Mouse (Mus musculus) embryonic facial prominence, embryonic 12.5 days (tissue): ENCODE data around the gene Atp11b. TPM values are rescaled to one million over a fixed set of nuclear protein-coding genes. Genes with fewer than 3 reads are reported as not detected.
A peak's percentile ranks its signal among the peaks of the same experiment; 100 is the strongest.

ENCODE experiments used
- ATAC-seq: fragments of 200-750 bp; cut with Nextera tagmentation; 2 replicates; pipeline ENCODE4 v1.8.0; 2017; ENCODE audit not compliant: insufficient number of reproducible peaks, insufficient read depth, low FRiP score, low TSS enrichment
- H3K27ac ChIP-seq: fragments of 300-500 bp; sonication (generic); 2 replicates; pipeline ENCODE4 v1.5.1; 2016; ENCODE audit warnings: mild to moderate bottlenecking
- H3K27me3 ChIP-seq: fragments of 300-500 bp; sonication (generic); 2 replicates; pipeline ENCODE4 v1.6.1; 2016; ENCODE audit warnings: mild to moderate bottlenecking, moderate library complexity
- H3K36me3 ChIP-seq: fragments of 300-500 bp; sonication (generic); 2 replicates; pipeline ENCODE4 v1.6.1; 2016; ENCODE audit warnings: mild to moderate bottlenecking
- H3K4me1 ChIP-seq: fragments of 300-500 bp; sonication (generic); 2 replicates; pipeline ENCODE4 v1.6.1; 2016
- H3K4me2 ChIP-seq: fragments of 300-500 bp; sonication (generic); replicated peaks from 2 replicates; pipeline ENCODE4 v1.6.1; 2016; ENCODE audit warnings: mild to moderate bottlenecking, moderate library complexity
- H3K4me3 ChIP-seq: fragments of 300-500 bp; sonication (generic); 2 replicates; pipeline ENCODE4 v1.5.1; 2016; ENCODE audit warnings: mild to moderate bottlenecking
- H3K9ac ChIP-seq: fragments of 300-500 bp; sonication (generic); 2 replicates; pipeline ENCODE4 v1.6.1; 2016; ENCODE audit warnings: mild to moderate bottlenecking, moderate library complexity
- H3K9me3 ChIP-seq: fragments of 300-500 bp; sonication (generic); 2 replicates; pipeline ENCODE4 v1.6.1; 2016; ENCODE audit warnings: mild to moderate bottlenecking, moderate library complexity
- WGBS: fragments of 180-500 bp; shearing (Covaris S2); methylation state at CpG from one replicate; pipeline ENCODE4 v1.1.7; 2016; 5-methylcytosine and 5-hydroxymethylcytosine counted together
- polyA plus RNA-seq: library from polyadenylated mRNA; unstranded; fragments of >200 nt; fragmentation: Nextera tagmentation; extraction: Ambion mirVana; gene quantifications from 2 replicates; pipeline ENCODE4 v1.2.1, GENCODE M21; 2016

Gene Atp11b
- 37.1 and 38.3 TPM in 2 replicates for polyA plus RNA-seq

DNA sequence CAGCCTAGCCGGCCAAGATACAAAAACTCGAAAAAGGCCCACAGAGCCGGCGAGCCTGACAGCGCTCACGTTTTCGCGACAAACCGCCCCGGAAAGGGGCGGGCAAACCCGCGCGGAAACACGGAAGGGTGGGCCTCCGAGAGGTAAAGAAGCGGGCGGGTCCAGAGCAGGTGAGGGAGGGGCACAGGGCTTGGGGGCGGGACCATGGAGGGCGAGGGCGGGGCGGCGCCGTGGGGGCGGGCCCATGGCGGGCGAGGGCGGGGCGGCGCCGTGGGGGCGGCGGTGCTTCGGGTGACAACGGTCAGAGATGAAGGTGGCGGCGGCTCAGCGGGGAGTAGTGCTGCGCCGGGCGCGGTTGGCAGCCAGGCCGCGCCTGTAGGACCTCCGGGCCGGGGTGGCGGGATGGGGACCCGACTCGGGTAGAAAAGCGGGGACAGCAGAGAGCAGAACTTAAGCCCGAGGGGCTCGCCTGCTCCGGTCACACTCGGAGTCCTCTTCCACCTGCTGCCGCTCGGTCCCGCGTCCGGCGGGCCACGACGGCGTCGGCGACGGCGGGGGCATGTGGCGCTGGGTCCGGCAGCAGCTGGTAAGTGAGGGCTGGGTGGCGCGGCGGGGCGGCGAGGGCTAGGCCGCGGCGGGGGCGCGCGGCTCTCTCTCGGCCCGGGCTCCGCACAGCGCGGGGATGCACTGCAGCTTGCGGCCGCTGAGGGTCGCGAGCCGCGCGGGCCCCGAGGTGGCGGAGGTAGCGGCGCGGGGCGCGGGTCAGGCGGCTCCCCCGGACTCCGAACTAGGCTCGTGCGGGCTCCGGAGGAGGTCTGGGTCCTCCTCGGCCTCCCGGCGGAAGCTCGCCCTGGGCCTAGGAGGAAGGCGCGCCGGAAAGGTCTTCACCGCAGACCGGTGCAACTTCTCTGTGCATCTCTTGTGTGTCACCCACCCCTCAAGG is at the start of gene Atp11b:
Gene Atp11b (plus strand): TSS at position 282 of the 943 bp plus-strand sequence.
- Histone ChIP-seq H3K4me2 (peak within 1 kb of the TSS; percentile 55), H3K4me3 (peak within 1 kb of the TSS; percentile 85), H3K9ac (peak within 1 kb of the TSS; percentile 86), H3K36me3 (no peaks in the 10 kb centered on the region), H3K27me3 (no peaks in the 10 kb centered on the region), H3K27ac (peak within 1 kb of the TSS; percentile 93), H3K4me1 (peaks cover 4% of the 10 kb centered on the region; the same call in 1 of the 2 replicates), H3K9me3 (no peaks in the 10 kb centered on the region)
- ATAC-seq, result peak; percentile 93
- WGBS, result under 1% methylated on average over 96 of the region's 114 CpGs

DNA sequence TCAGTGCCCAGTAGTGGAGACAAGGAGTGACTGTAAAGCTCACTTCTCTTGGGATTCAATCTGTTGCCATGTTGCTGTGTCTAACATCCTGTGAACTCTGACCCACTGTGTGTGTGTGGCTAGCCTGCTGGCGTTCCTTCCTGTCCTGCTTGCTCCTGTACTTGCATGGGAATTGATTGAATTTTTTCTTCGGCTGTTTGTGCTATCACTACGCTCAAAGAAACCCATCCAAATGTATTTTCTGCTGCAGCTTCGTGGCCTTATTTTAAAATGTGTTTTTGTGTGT is 49.6 kb upstream of the Atp11b start:
- WGBS, result 72% methylated on average over 4 of the region's 4 CpGs
- ATAC-seq, result no peak
- H3K9me3 ChIP-seq, result no peaks in the 10 kb centered on the region
- no peaks in the 10 kb centered on the region for H3K4me1 ChIP-seq
- H3K4me3 ChIP-seq, result no peak overlapping the region
- H3K27ac ChIP-seq, result no peak overlapping the region
- H3K27me3 ChIP-seq, result no peaks in the 10 kb centered on the region
- H3K9ac ChIP-seq, result no peak overlapping the region
- no peak overlapping the region for H3K4me2 ChIP-seq
- no peaks in the 10 kb centered on the region for H3K36me3 ChIP-seq

DNA sequence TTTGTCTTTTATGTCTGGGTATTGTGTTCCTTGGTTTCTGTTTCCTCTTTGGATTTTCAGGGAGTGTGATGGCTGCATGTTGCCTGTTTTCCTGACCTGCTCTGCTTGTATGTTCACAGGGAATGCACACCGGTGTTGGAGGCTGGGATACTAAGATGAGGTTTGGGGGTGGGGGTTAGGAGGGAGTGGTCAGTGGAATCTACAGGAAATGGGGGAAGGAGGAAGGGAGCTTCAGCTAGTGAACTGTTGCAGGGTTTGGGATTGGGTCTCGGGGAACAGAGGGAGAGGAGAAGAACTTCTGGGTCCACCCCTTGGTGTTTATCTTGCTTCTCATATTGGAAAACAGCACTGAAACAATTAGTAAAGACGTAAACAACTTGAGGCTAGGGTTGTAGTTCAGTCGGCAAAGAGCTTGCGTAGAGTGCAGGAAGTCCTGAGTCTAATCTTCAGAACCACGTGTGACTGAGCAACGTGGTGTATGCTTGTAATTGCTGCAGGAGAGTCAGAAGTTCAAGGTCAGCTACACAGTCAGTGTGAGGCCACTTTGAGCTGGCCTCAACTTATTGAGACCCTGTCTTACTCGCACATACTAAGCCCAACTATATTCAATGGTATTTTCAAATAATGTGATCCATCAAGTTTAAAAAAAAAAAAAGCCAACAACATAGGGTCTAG is 34.2 kb upstream of the Atp11b start:
- H3K9ac ChIP-seq, result no peak overlapping the region
- no peaks in the 10 kb centered on the region for H3K9me3 ChIP-seq
- H3K4me3 ChIP-seq, result no peak overlapping the region
- H3K4me2 ChIP-seq, result no peak overlapping the region
- ATAC-seq, result no peak
- WGBS, result 75% methylated on average over 8 of the region's 8 CpGs
- H3K36me3 ChIP-seq, result no peaks in the 10 kb centered on the region
- no peak overlapping the region for H3K27ac ChIP-seq
- no peaks in the 10 kb centered on the region for H3K4me1 ChIP-seq
- H3K27me3 ChIP-seq, result no peaks in the 10 kb centered on the region

DNA sequence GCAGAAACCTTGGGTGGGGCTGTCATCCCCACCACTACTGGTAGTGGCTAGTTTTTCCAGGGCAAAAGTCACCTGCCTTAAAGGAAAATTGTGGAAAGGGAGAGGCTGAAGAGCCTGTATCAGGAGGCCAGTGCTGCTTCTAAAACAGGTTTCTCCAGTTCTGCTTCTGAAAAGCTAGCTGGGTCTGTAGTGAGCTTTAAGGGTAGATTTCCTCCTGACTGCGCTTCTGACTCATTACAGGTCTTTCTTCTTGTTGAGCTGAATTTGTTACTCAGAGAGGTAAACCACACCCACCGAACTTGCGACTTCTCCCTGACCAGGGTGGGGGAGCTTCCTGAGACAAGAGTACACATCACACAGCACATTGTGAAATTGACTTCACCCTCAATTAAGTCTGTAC is 33.1 kb upstream of the Atp11b start:
- H3K4me1 ChIP-seq, result no peaks in the 10 kb centered on the region
- no peak overlapping the region for H3K9ac ChIP-seq
- WGBS, result 65% methylated on average over 3 of the region's 3 CpGs
- H3K4me3 ChIP-seq, result no peak overlapping the region
- ATAC-seq, result no peak
- no peaks in the 10 kb centered on the region for H3K36me3 ChIP-seq
- H3K9me3 ChIP-seq, result no peaks in the 10 kb centered on the region
- H3K27me3 ChIP-seq, result no peaks in the 10 kb centered on the region
- no peak overlapping the region for H3K4me2 ChIP-seq
- no peak overlapping the region for H3K27ac ChIP-seq

DNA sequence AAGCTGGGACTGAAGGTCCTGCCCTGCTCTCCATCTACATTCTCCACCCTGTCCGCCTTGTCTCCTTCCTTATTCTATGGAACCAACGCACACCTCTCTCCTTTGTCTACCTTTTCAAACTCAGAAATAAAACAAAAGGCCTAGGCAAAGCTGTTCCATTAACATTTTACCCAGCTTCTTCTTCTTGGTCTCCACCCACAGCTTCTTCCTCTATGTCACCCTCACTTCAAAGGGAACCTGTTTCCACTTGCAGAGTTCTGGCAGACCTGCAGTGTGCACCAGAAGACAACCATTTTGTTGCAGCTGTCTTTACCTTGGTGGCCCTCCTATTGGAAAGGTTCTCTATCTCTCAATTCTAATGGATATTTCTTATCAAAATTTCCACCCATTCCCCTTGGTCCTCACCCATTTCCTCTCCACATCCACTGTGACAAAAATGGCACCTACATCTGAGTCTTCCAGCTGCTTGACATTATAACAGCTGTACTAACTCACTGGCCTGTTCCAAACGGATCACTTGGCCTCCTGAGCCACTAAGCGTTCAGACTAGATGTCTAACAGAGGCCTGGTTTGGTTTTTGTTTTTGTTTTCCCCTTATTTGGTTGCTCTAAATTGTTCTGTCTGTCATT is 32.0 kb upstream of the Atp11b start:
- Histone ChIP-seq H3K4me1 (no peaks in the 10 kb centered on the region), H3K27me3 (no peaks in the 10 kb centered on the region), H3K9ac (no peak overlapping the region), H3K36me3 (no peaks in the 10 kb centered on the region), H3K4me3 (no peak overlapping the region), H3K9me3 (no peaks in the 10 kb centered on the region), H3K4me2 (no peak overlapping the region), H3K27ac (no peak overlapping the region)
- no peak for ATAC-seq
- WGBS, result 75% methylated on average over 4 of the region's 4 CpGs

DNA sequence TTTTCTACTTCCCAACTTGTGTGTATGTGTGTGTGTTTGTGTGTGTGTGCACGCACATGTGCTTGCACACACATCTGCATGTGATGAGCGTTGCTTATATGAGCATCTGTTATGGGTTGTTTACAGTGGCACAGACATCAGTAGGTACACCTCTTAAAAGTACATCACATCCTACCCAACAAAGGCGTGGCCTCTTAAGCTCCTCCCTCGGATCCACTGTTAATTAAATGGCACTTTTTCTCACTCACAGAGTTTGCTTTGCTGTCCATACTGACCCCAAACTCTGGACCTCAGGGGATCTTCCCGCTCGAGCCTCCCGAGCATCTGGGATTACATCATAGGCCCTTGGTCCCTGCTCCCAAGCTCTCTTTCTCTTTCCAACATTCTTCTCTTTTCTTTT is 31.1 kb upstream of the Atp11b start:
- no peak for ATAC-seq
- 89% methylated on average over 7 of the region's 7 CpGs for WGBS

DNA sequence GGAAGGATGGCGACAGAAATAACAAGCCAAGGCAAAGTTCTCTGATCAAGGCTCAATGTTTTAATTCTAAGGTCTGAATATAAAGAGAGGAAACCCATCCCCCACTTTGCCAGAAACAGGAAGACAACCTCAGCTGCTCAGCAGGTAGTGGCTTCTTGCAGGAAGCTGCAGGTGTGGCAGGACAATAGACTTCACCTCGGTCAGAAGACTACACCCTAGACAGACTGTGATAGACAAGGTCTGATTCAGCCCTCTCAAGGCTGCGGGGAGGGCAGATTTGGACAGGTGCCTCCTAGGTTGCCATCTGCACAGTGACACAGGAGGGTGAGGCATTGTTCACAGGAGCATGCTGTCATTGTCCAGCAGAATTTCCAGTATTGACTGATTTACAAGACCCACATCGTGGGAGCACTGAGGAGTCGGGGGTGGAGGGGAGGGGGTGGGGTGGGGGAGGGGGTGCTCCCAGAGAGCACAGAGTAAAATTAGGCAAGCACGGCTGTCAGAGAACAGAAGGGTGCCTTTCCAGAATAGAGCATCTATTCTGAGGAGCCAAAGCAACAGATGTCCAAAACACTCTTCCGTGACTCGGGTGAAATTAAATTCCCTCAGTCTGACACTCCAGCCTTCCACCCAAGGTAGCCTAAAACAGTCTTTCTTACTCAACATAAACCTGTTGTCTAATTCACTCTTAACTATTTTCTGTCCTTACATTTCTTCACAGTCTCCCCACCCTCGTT is 30.2 kb upstream of the Atp11b start:
- no peaks in the 10 kb centered on the region for H3K4me1 ChIP-seq
- no peaks in the 10 kb centered on the region for H3K27me3 ChIP-seq
- ATAC-seq, result no peak
- no peaks in the 10 kb centered on the region for H3K36me3 ChIP-seq
- no peak overlapping the region for H3K27ac ChIP-seq
- no peak overlapping the region for H3K9ac ChIP-seq
- WGBS, result 67% methylated on average over 9 of the region's 9 CpGs
- H3K4me2 ChIP-seq, result no peak overlapping the region
- H3K9me3 ChIP-seq, result no peaks in the 10 kb centered on the region
- no peak overlapping the region for H3K4me3 ChIP-seq

More for the DNA sequence above, 31.1 kb upstream of the Atp11b start:
- Histone ChIP-seq H3K4me1 (no peaks in the 10 kb centered on the region), H3K9ac (no peak overlapping the region), H3K27me3 (no peaks in the 10 kb centered on the region), H3K36me3 (no peaks in the 10 kb centered on the region), H3K4me3 (no peak overlapping the region), H3K9me3 (no peaks in the 10 kb centered on the region), H3K4me2 (no peak overlapping the region), H3K27ac (no peak overlapping the region)

DNA sequence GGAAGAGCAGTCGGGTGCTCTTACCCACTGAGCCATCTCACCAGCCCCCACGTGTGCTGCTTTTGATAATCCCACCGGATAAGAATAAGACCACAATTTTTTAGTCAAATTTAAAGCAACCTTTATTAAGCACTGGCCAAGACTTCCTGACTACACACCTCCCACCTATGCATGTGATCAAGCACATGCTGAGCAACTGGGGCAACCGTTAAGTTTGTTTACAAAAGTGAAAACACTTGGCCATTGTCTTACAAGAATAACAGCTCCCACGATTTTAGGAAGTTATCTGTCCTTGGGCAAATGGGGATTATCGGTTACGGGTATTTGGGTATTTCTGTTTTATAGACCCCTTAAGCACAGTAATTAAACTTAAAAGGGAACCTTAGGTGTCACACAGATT is 28.8 kb upstream of the Atp11b start:
- H3K36me3 ChIP-seq, result no peaks in the 10 kb centered on the region
- no peak overlapping the region for H3K27ac ChIP-seq
- WGBS, result 41% methylated on average over 7 of the region's 7 CpGs
- H3K4me2 ChIP-seq, result no peak overlapping the region
- H3K9me3 ChIP-seq, result no peaks in the 10 kb centered on the region
- H3K4me3 ChIP-seq, result no peak overlapping the region
- no peaks in the 10 kb centered on the region for H3K27me3 ChIP-seq
- H3K9ac ChIP-seq, result no peak overlapping the region
- no peaks in the 10 kb centered on the region for H3K4me1 ChIP-seq
- ATAC-seq, result no peak

DNA sequence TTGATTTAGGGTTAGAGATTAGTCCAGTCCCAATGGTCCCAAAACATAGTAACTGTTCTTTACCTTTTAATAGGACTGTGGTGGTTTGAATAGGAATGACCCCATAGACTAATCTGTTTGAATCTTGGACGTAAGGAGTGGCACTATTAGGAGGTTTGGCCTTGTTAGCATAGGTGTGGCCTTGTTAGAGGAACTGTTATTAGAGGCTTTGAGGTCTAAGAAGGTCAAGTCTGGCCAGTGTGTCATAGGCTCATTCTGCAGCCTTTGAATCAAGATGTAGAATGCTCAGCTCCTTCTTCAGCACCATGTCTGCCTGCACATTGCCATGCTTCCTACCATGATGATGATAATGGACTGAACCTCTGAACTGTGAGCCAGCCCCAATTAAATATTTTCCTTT is 27.0 kb upstream of the Atp11b start:
- Histone ChIP-seq H3K9me3 (no peaks in the 10 kb centered on the region), H3K27ac (no peak overlapping the region), H3K4me3 (no peak overlapping the region), H3K36me3 (no peaks in the 10 kb centered on the region), H3K9ac (no peak overlapping the region), H3K4me2 (no peak overlapping the region), H3K27me3 (no peaks in the 10 kb centered on the region), H3K4me1 (no peaks in the 10 kb centered on the region)
- 71% methylated on average over 1 of the region's 1 CpGs for WGBS
- ATAC-seq, result no peak

DNA sequence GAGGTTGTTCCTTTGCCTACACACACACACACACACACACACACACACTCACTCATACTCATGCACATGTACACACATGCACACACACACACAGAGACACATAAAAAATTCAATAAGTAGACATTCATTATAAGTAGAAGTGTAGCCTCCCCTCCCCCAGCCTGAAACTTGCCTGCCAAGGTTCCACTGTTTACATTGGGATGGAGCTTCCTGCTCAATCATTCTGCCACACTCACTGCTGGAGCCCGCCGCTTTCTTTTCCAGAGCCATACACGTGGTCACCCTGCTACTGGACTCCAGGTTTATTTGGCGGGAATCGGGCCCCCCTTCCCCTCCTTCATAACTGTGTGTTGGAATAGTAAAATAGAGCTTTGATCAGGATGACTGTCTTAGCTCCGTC is 24.4 kb upstream of the Atp11b start:
- no peak overlapping the region for H3K4me3 ChIP-seq
- H3K4me1 ChIP-seq, result no peaks in the 10 kb centered on the region
- ATAC-seq, result no peak
- no peak overlapping the region for H3K9ac ChIP-seq
- H3K36me3 ChIP-seq, result no peaks in the 10 kb centered on the region
- no peaks in the 10 kb centered on the region for H3K9me3 ChIP-seq
- no peaks in the 10 kb centered on the region for H3K27me3 ChIP-seq
- WGBS, result 65% methylated on average over 6 of the region's 6 CpGs
- H3K4me2 ChIP-seq, result no peak overlapping the region
- no peak overlapping the region for H3K27ac ChIP-seq

DNA sequence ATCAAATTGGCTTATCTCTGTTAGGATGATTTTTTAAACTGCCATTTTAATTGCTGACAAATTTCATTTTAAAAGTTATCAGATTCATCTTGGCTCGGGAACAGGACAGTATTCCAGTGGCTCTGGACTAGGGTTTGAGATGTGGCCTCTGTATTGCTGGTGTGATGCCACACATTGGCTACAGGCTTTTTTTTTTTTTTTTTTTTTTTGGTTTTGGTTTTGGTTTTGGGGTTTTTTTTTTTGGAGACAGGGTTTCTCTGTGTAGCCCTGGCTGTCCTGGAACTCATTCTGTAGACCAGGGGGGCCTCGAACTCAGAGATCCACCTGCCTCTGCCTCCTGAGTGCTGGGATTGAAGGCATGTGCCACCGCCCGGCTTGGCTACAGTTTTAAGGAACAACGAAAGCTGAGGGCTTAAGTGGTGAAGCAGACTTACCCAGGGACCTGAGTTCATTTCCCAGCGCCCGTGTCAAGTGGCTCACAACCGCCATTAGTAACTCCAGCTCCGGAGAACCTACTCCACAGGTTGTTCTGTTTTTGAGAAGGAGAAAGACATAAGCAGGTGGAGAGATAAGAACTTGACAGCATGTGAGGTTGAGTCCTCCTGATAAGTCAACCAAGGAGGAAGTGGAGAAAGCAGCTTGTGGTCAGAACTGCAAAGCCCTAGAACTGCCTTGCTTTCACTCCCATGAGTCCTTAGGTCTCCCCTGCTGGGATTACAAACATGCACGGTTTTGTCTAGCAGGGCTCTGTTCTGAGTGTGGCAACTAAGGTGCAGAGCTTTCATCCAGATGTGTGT is 21.7 kb upstream of the Atp11b start:
- no peak overlapping the region for H3K9ac ChIP-seq
- H3K4me3 ChIP-seq, result no peak overlapping the region
- H3K27ac ChIP-seq, result no peak overlapping the region
- no peak overlapping the region for H3K4me2 ChIP-seq
- H3K4me1 ChIP-seq, result no peaks in the 10 kb centered on the region
- no peak for ATAC-seq
- H3K27me3 ChIP-seq, result no peaks in the 10 kb centered on the region
- H3K9me3 ChIP-seq, result no peaks in the 10 kb centered on the region
- WGBS, result 86% methylated on average over 10 of the region's 10 CpGs
- no peaks in the 10 kb centered on the region for H3K36me3 ChIP-seq
